Mouse (Mus musculus): ENCODE results near the gene Neurod4.

GRCm38 (mm10) chr10:130287201-130287600, 7.2 kb upstream of the Neurod4 start:
- TF ChIP-seq GATA1 (IDR thresholded peaks at IDR 0.05; ENCODE audit: borderline replicate concordance, low read length), result no peak
- no peak for TF ChIP-seq FLI1 (IDR thresholded peaks at IDR 0.05; ENCODE audit: low read length)

Data from megakaryocyte, embryonic 14.5 days (primary cell).